Mouse (Mus musculus) heart, embryonic 10.5 days (tissue): ENCODE results near the gene Pglyrp2. TPM values are rescaled to one million over a fixed set of nuclear protein-coding genes. Genes with fewer than 3 reads are reported as not detected.

Source experiments
- DNase-seq: peaks from one replicate; pipeline ENCODE4 v3.0.0-alpha.2; 2017; ENCODE audit warnings: low spot score
- H3K27ac ChIP-seq: fragments of 300-500 bp; sonication (generic); 2 replicates; pipeline ENCODE4 v1.5.1; 2016; ENCODE audit warnings: mild to moderate bottlenecking
- H3K27me3 ChIP-seq: fragments of 300-500 bp; sonication (generic); 2 replicates; pipeline ENCODE4 v1.6.1; 2016; ENCODE audit warnings: mild to moderate bottlenecking; ENCODE audit not compliant: poor library complexity, insufficient read depth, severe bottlenecking
- H3K36me3 ChIP-seq: fragments of 300-500 bp; sonication (generic); 2 replicates; pipeline ENCODE4 v1.6.1; 2016; ENCODE audit warnings: mild to moderate bottlenecking, moderate library complexity
- H3K4me1 ChIP-seq: fragments of 300-500 bp; sonication (generic); 2 replicates; pipeline ENCODE4 v1.6.1; 2016; ENCODE audit warnings: mild to moderate bottlenecking
- H3K4me3 ChIP-seq: fragments of 300-500 bp; sonication (generic); 2 replicates; pipeline ENCODE4 v1.5.1; 2016; ENCODE audit warnings: mild to moderate bottlenecking, moderate library complexity
- H3K9me3 ChIP-seq: fragments of 300-500 bp; sonication (generic); 2 replicates; pipeline ENCODE4 v1.6.1; 2016; ENCODE audit warnings: mild to moderate bottlenecking, moderate library complexity
- WGBS: fragments of 180-500 bp; shearing (Covaris S2); methylation state at CpG from one replicate; pipeline ENCODE4 v1.1.7; 2016; 5-methylcytosine and 5-hydroxymethylcytosine counted together
- polyA plus RNA-seq: library from polyadenylated mRNA; unstranded; fragments of >200 nt; fragmentation: Nextera tagmentation; extraction: Ambion mirVana; gene quantifications from 2 replicates; pipeline ENCODE4 v1.2.1, GENCODE M21; 2016

Pglyrp2 gene
- 0.09 and 0.40 TPM in 2 replicates for polyA plus RNA-seq

- no peaks in the 10 kb centered on the region for H3K9me3 ChIP-seq
- DNase-seq, result no peak
- no peaks in the 10 kb centered on the region for H3K4me1 ChIP-seq
- 75% methylated on average over 2 of the region's 2 CpGs for WGBS
- H3K27me3 ChIP-seq, result peaks cover 16% of the 10 kb centered on the region; the same call in 1 of the 2 replicates
- no peak within 1 kb of the TSS for H3K27ac ChIP-seq
- no peaks in the 10 kb centered on the region for H3K36me3 ChIP-seq
- no peak within 1 kb of the TSS for H3K4me3 ChIP-seq
These were observed at the start of gene Pglyrp2 for GRCm38 (mm10) chr17:32424034-32424433. Pglyrp2 (minus strand) TSS chr17:32424167.

- 57% methylated on average over 7 of the region's 7 CpGs for WGBS
These were observed 48.2 kb upstream of the Pglyrp2 start for GRCm38 (mm10) chr17:32472176-32472575.

GRCm38 (mm10) chr17:32470795-32471194 is 46.8 kb upstream of the Pglyrp2 start:
- Histone ChIP-seq H3K4me1 (no peaks in the 10 kb centered on the region), H3K27me3 (0 out of 2 replicates have a peak, but pooled peaks cover 3% of the 10 kb centered on the region), H3K9me3 (no peaks in the 10 kb centered on the region), H3K36me3 (no peaks in the 10 kb centered on the region), H3K4me3 (no peak overlapping the region), H3K27ac (no peak overlapping the region)
- DNase-seq, result no peak
- 75% methylated on average over 4 of the region's 4 CpGs for WGBS

More at GRCm38 (mm10) chr17:32472176-32472575, 48.2 kb upstream of the Pglyrp2 start:
- Histone ChIP-seq H3K4me1 (no peaks in the 10 kb centered on the region), H3K9me3 (no peaks in the 10 kb centered on the region), H3K27me3 (0 out of 2 replicates have a peak, but pooled peaks cover 3% of the 10 kb centered on the region), H3K27ac (no peak overlapping the region), H3K4me3 (no peak overlapping the region), H3K36me3 (no peaks in the 10 kb centered on the region)
- DNase-seq, result no peak

GRCm38 (mm10) chr17:32468494-32468893 is 44.5 kb upstream of the Pglyrp2 start:
- Histone ChIP-seq H3K9me3 (no peaks in the 10 kb centered on the region), H3K36me3 (no peaks in the 10 kb centered on the region), H3K27ac (no peak overlapping the region), H3K4me1 (no peaks in the 10 kb centered on the region), H3K4me3 (no peak overlapping the region), H3K27me3 (0 out of 2 replicates have a peak, but pooled peaks cover 3% of the 10 kb centered on the region)
- 42% methylated on average over 7 of the region's 7 CpGs for WGBS
- DNase-seq, result no peak

GRCm38 (mm10) chr17:32454997-32455396 is 31.0 kb upstream of the Pglyrp2 start:
- no peak for DNase-seq
- H3K4me3 ChIP-seq, result no peak overlapping the region
- 37% methylated on average over 2 of the region's 2 CpGs for WGBS
- H3K27ac ChIP-seq, result no peak overlapping the region
- peaks cover 33% of the 10 kb centered on the region for H3K27me3 ChIP-seq
- no peaks in the 10 kb centered on the region for H3K36me3 ChIP-seq
- peaks cover 8% of the 10 kb centered on the region; the same call in 1 of the 2 replicates for H3K4me1 ChIP-seq
- H3K9me3 ChIP-seq, result no peaks in the 10 kb centered on the region

- Histone ChIP-seq H3K27me3 (peaks cover 33% of the 10 kb centered on the region), H3K27ac (no peak overlapping the region), H3K36me3 (no peaks in the 10 kb centered on the region), H3K9me3 (no peaks in the 10 kb centered on the region), H3K4me3 (no peak overlapping the region), H3K4me1 (peaks cover 8% of the 10 kb centered on the region; the same call in 1 of the 2 replicates)
- 79% methylated on average over 4 of the region's 4 CpGs for WGBS
- DNase-seq, result no peak
These were observed 30.2 kb upstream of the Pglyrp2 start for GRCm38 (mm10) chr17:32454188-32454587.

GRCm38 (mm10) chr17:32452482-32452881 is 28.5 kb upstream of the Pglyrp2 start, which contains the start of gene Cyp4f39:
Cyp4f39 (plus strand) TSS chr17:32452723.
- Histone ChIP-seq H3K4me3 (peak within 1 kb of the TSS; percentile 49), H3K27ac (no peak within 1 kb of the TSS), H3K4me1 (peaks cover 8% of the 10 kb centered on the region; the same call in 1 of the 2 replicates), H3K9me3 (no peaks in the 10 kb centered on the region), H3K27me3 (peaks cover 33% of the 10 kb centered on the region), H3K36me3 (no peaks in the 10 kb centered on the region)
- 2% methylated on average over 19 of the region's 19 CpGs for WGBS
- DNase-seq, result peak; percentile 78

GRCm38 (mm10) chr17:32450844-32451537 is 27.0 kb upstream of the Pglyrp2 start:
- no peak for DNase-seq
- 29% methylated on average over 2 of the region's 2 CpGs for WGBS
- Histone ChIP-seq H3K36me3 (no peaks in the 10 kb centered on the region), H3K4me3 (no peak overlapping the region), H3K9me3 (no peaks in the 10 kb centered on the region), H3K4me1 (peaks cover 8% of the 10 kb centered on the region; the same call in 1 of the 2 replicates), H3K27me3 (peaks cover 33% of the 10 kb centered on the region), H3K27ac (no peak overlapping the region)

- no peak overlapping the region for H3K27ac ChIP-seq
- no peaks in the 10 kb centered on the region for H3K9me3 ChIP-seq
- no peak for DNase-seq
- H3K4me1 ChIP-seq, result peaks cover 8% of the 10 kb centered on the region; the same call in 1 of the 2 replicates
- peaks cover 29% of the 10 kb centered on the region for H3K27me3 ChIP-seq
- H3K4me3 ChIP-seq, result no peak overlapping the region
- 88% methylated on average over 1 of the region's 1 CpGs for WGBS
- no peaks in the 10 kb centered on the region for H3K36me3 ChIP-seq
These were observed 25.1 kb upstream of the Pglyrp2 start for GRCm38 (mm10) chr17:32449042-32449441.

GRCm38 (mm10) chr17:32447195-32447594 is 23.2 kb upstream of the Pglyrp2 start:
- Histone ChIP-seq H3K27me3 (peaks cover 12% of the 10 kb centered on the region), H3K27ac (no peak overlapping the region)
- no peak for DNase-seq

GRCm38 (mm10) chr17:32445016-32445415 is 21.0 kb upstream of the Pglyrp2 start:
- Histone ChIP-seq H3K4me1 (no peaks in the 10 kb centered on the region), H3K4me3 (no peak overlapping the region), H3K36me3 (no peaks in the 10 kb centered on the region), H3K9me3 (no peaks in the 10 kb centered on the region), H3K27ac (no peak overlapping the region), H3K27me3 (peaks cover 9% of the 10 kb centered on the region; the same call in 1 of the 2 replicates)
- WGBS, result 71% methylated on average over 5 of the region's 5 CpGs
- DNase-seq, result no peak

More at GRCm38 (mm10) chr17:32447195-32447594, 23.2 kb upstream of the Pglyrp2 start:
- no peaks in the 10 kb centered on the region for H3K9me3 ChIP-seq
- no peak overlapping the region for H3K4me3 ChIP-seq
- H3K4me1 ChIP-seq, result peaks cover 1% of the 10 kb centered on the region; the same call in 1 of the 2 replicates
- no peaks in the 10 kb centered on the region for H3K36me3 ChIP-seq

- Histone ChIP-seq H3K9me3 (no peaks in the 10 kb centered on the region), H3K4me3 (no peak overlapping the region), H3K36me3 (no peaks in the 10 kb centered on the region), H3K4me1 (no peaks in the 10 kb centered on the region), H3K27me3 (peaks cover 9% of the 10 kb centered on the region; the same call in 1 of the 2 replicates), H3K27ac (no peak overlapping the region)
- WGBS, result 70% methylated on average over 6 of the region's 6 CpGs
- DNase-seq, result no peak
These were observed 19.3 kb upstream of the Pglyrp2 start for GRCm38 (mm10) chr17:32443245-32443644.

GRCm38 (mm10) chr17:32437106-32437505 is 13.1 kb upstream of the Pglyrp2 start:
- no peak overlapping the region for H3K27ac ChIP-seq
- H3K27me3 ChIP-seq, result peaks cover 10% of the 10 kb centered on the region; the same call in 1 of the 2 replicates
- no peaks in the 10 kb centered on the region for H3K4me1 ChIP-seq
- H3K9me3 ChIP-seq, result no peaks in the 10 kb centered on the region
- H3K4me3 ChIP-seq, result no peak overlapping the region
- no peak for DNase-seq
- WGBS, result 91% methylated on average over 4 of the region's 4 CpGs
- no peaks in the 10 kb centered on the region for H3K36me3 ChIP-seq
